Mouse (Mus musculus) lung, postnatal 0 days (tissue): Measurements from ENCODE around the gene Ctsc.

Experiments
- CTCF ChIP-seq: IDR thresholded peaks from 2 replicates; pipeline ENCODE4 v1.5.1; 2016; ENCODE audit warnings: antibody characterized with exemption, mild to moderate bottlenecking
- EP300 ChIP-seq: IDR thresholded peaks from 2 replicates; pipeline ENCODE4 v1.6.1; 2016; ENCODE audit warnings: antibody characterized with exemption, mild to moderate bottlenecking, control low read depth

DNA sequence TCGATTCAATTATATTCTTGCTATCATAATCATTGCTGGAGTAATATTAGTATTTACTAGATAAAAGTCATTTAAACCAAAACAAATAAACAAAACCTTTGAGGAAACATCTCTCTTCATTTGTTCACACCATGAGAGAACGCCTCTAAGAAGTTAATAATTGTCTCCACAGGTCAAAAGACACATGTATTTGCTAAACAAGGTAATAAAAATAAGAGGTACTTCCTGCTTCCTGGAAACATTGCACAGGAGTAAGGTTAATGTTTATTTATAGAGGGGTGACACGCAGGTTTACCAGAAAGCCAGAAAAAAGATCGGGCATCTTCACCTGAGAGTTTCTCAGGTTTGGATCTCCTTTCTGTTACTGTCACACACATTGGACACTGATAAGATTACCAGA, 16.1 kb upstream of the Ctsc start:
- no peak for TF ChIP-seq EP300
- TF ChIP-seq CTCF: no peak
